Mouse (Mus musculus) heart, postnatal 0 days (tissue): Measurements from ENCODE around the gene Zfp459.
"Not testable (repeated sequence)": the region's sequence is repeated elsewhere in the genome, so short reads cannot be mapped to it uniquely, and the experiment has no call there.

Source experiments
- CTCF ChIP-seq: IDR thresholded peaks from 2 replicates; pipeline ENCODE4 v1.5.1; 2016; ENCODE audit warnings: antibody characterized with exemption, control low read depth, low read depth
- EP300 ChIP-seq: IDR thresholded peaks from 2 replicates; pipeline ENCODE4 v1.6.1; 2016; ENCODE audit warnings: antibody characterized with exemption, low read depth

DNA sequence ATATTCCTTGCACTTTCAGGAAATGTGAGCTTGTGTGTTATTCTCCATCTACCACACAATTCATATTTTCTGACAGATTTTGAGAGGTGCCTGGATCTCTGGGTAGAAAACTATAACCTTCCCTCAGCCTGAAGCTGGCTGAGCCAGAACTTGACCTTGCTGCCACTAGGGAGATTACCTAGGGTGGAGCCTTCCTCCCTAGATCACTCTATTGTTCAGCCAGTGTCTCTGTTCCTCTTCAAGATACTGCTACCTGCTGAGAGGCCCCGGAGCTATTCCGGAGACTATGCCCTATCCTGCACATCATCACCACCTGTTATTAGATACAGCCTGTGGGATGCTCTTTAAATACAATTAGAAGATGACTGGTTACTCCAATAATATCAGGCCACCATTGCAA is 1.3 kb upstream of the Zfp459 start:
- not testable (repeated sequence) for TF ChIP-seq CTCF, EP300
